Mouse (Mus musculus) Patski (cell line): Measurements from ENCODE around the gene Ppp1r13l. TPM values are rescaled to one million over a fixed set of nuclear protein-coding genes. Genes with fewer than 3 reads are reported as not detected.

Experiments
- ATAC-seq: fragments of 100-300 bp; one replicate; pipeline ENCODE4 v1.8.0; 2021
- CTCF ChIA-PET: fragments of 350-600 bp; sonication (Branson Sonifier 250); formaldehyde crosslinking; loops from one replicate; lab custom pipeline; 2022; ENCODE audit warnings: inconsistent platforms; lab: Charles Lee
- POLR2A ChIA-PET: fragments of 350-600 bp; sonication (Branson Sonifier 250); formaldehyde crosslinking; loops from one replicate; lab custom pipeline; 2022; ENCODE audit warnings: antibody characterized with exemption, inconsistent platforms; lab: Charles Lee
- DNase-seq: peaks from one replicate; pipeline ENCODE4 v3.0.0-alpha.2; 2011; ENCODE audit warnings: low read depth, low spot score
- H3K27me3 ChIP-seq: fragments of 371-371 bp; one replicate; pipeline ENCODE4 v1.5.1; 2021
- CTCF ChIP-seq: fragments of 100-300 bp; IDR thresholded peaks from one replicate; pipeline ENCODE4 v1.5.1; 2021
- in situ Hi-C: fragments of 300-500 bp; cut with MboI; formaldehyde crosslinking; loops from 3 replicates; pipeline ENCODE4 v1.11.1; 2018; ENCODE audit warnings: low pct_unique_long_range_greater_than_20kb, mixed read lengths
- polyA plus RNA-seq: library from polyadenylated mRNA; unstranded; gene quantifications from one replicate; pipeline ENCODE4 v1.2.3, GENCODE M21; 2021

Gene Ppp1r13l
- polyA plus RNA-seq, 1 experiment from 2014 or later = 11.9 TPM

- POLR2A ChIA-PET = interaction anchor here (0.5 to 1.2 kb wide), 3 partner anchors 35 to 55 kb away, joined by 3 to 4 read pairs (median 4); partner anchors contain the start of gene Fosb
- CTCF ChIA-PET = interaction anchor here (1.0 to 4.9 kb wide), 6 partner anchors 14 to 135 kb away, joined by 3 to 57 read pairs (median 7); partner anchors contain the start of genes Cd3eap and Ppp1r13l
- TF ChIP-seq CTCF = no peak
- DNase-seq = peak; percentile 98
- ATAC-seq = peak; percentile 89
- in situ Hi-C loops = loop anchor here (5.0 kb wide), 1 partner anchor 43 kb away; no protein-coding TSS in a partner anchor
- no peaks in the 10 kb centered on the region for H3K27me3 ChIP-seq
Observed at GRCm38 (mm10) chr7:19344938-19345471, 14.5 kb upstream of the Ppp1r13l start.

GRCm38 (mm10) chr7:19349188-19349915 lies 10.2 kb upstream of the Ppp1r13l start:
- POLR2A ChIA-PET = no interaction called here
- no peaks in the 10 kb centered on the region for H3K27me3 ChIP-seq
- DNase-seq (no peak), ATAC-seq (no peak)
- no peak for TF ChIP-seq CTCF
- CTCF ChIA-PET = interaction anchor here (0.6 kb wide), 1 partner anchor 10 kb away, joined by 3 read pairs; the partner anchor contains the start of genes Cd3eap and Ppp1r13l
- in situ Hi-C loops = no loop called here

- POLR2A ChIA-PET = no interaction called here
- no peak for ATAC-seq
- in situ Hi-C loops = no loop called here
- DNase-seq = no peak
- CTCF ChIA-PET = no interaction called here
- no peak for TF ChIP-seq CTCF
- no peaks in the 10 kb centered on the region for H3K27me3 ChIP-seq
Observed at GRCm38 (mm10) chr7:19350221-19350620, 9.3 kb upstream of the Ppp1r13l start.

- POLR2A ChIA-PET = no interaction called here
- no peak for DNase-seq
- in situ Hi-C loops = no loop called here
- H3K27me3 ChIP-seq = no peaks in the 10 kb centered on the region
- ATAC-seq = no peak
- CTCF ChIA-PET = interaction anchor here (1.4 to 1.7 kb wide), 2 partner anchors 12 to 70 kb away, joined by 3 to 4 read pairs; no protein-coding TSS in a partner anchor
- TF ChIP-seq CTCF = no peak
Observed at GRCm38 (mm10) chr7:19354991-19355390, 4.6 kb upstream of the Ppp1r13l start.

- ATAC-seq = no peak
- no peak for TF ChIP-seq CTCF
- H3K27me3 ChIP-seq = no peaks in the 10 kb centered on the region
- ChIA-PET POLR2A (no interaction called here), CTCF (interaction anchor here (1.0 to 1.7 kb wide), 2 partner anchors 13 to 178 kb away, joined by 3 read pairs; no protein-coding TSS in a partner anchor)
- no peak for DNase-seq
- in situ Hi-C loops = no loop called here
Observed at GRCm38 (mm10) chr7:19356311-19356710, 3.2 kb upstream of the Ppp1r13l start.

- ATAC-seq (no peak), DNase-seq (no peak)
- no peaks in the 10 kb centered on the region for H3K27me3 ChIP-seq
- CTCF ChIA-PET = interaction anchor here (0.8 kb wide), 1 partner anchor 57 kb away, joined by 3 read pairs; no protein-coding TSS in a partner anchor
- POLR2A ChIA-PET = no interaction called here
- no peak for TF ChIP-seq CTCF
- in situ Hi-C loops = no loop called here
Observed at GRCm38 (mm10) chr7:19357381-19358375, 1.9 kb upstream of the Ppp1r13l start.

- ATAC-seq (no peak), DNase-seq (no peak)
- POLR2A ChIA-PET = interaction anchor here (0.6 to 0.9 kb wide), 3 partner anchors 17 to 93 kb away, joined by 3 read pairs; no protein-coding TSS in a partner anchor
- no peaks in the 10 kb centered on the region for H3K27me3 ChIP-seq
- no peak for TF ChIP-seq CTCF
- CTCF ChIA-PET = interaction anchor here (1.3 to 5.8 kb wide), 2 partner anchors 13 to 19 kb away, joined by 4 to 38 read pairs; no protein-coding TSS in a partner anchor
- in situ Hi-C loops = no loop called here
Observed at GRCm38 (mm10) chr7:19358634-19359033, 915 bp upstream of the Ppp1r13l start.

GRCm38 (mm10) chr7:19359892-19360641 lies 518 bp downstream of the Ppp1r13l start:
- peak; percentile 49 for ATAC-seq
- ChIA-PET POLR2A (interaction anchor here (0.9 to 1.8 kb wide), 4 partner anchors 13 to 90 kb away, joined by 3 to 5 read pairs (median 4); no protein-coding TSS in a partner anchor), CTCF (interaction anchor here (0.9 to 5.8 kb wide), 4 partner anchors 11 to 18 kb away, joined by 3 to 38 read pairs (median 8); no protein-coding TSS in a partner anchor)
- DNase-seq = no peak
- in situ Hi-C loops = no loop called here
- no peaks in the 10 kb centered on the region for H3K27me3 ChIP-seq
- no peak for TF ChIP-seq CTCF

- TF ChIP-seq CTCF = no peak
- CTCF ChIA-PET = interaction anchor here (1.5 to 5.8 kb wide), 8 partner anchors 11 to 122 kb away, joined by 4 to 38 read pairs (median 9); partner anchors contain the start of gene Ercc1
- ATAC-seq = peak; percentile 36
- in situ Hi-C loops = no loop called here
- DNase-seq = no peak
- POLR2A ChIA-PET = interaction anchor here (0.6 to 1.8 kb wide), 3 partner anchors 14 to 299 kb away, joined by 3 to 5 read pairs (median 4); no protein-coding TSS in a partner anchor
- no peaks in the 10 kb centered on the region for H3K27me3 ChIP-seq
Observed at GRCm38 (mm10) chr7:19360944-19361343, 1.4 kb downstream of the Ppp1r13l start.
